Mouse (Mus musculus) E14TG2a.4 (cell line): Measurements from ENCODE around the gene Agr3.
A peak's percentile ranks its signal among the peaks of the same experiment; 100 is the strongest.

Experiments
- H3K27me3 ChIP-seq: 2 replicates; pipeline ENCODE4 v1.6.1; 2014; ENCODE audit warnings: low read length, control low read depth; ENCODE audit not compliant: insufficient read depth
- H3K36me3 ChIP-seq: 2 replicates; pipeline ENCODE4 v1.6.1; 2014; ENCODE audit warnings: low read length, control low read depth; ENCODE audit not compliant: insufficient read depth
- H3K4me1 ChIP-seq: replicated peaks from 2 replicates; pipeline ENCODE4 v1.6.1; 2014; ENCODE audit warnings: low read depth, low read length, control low read depth
- H3K4me3 ChIP-seq: replicated peaks from 2 replicates; pipeline ENCODE4 v1.5.1; 2014; ENCODE audit warnings: mild to moderate bottlenecking, low read length
- H3K9me3 ChIP-seq: 2 replicates; pipeline ENCODE4 v1.6.1; 2014; ENCODE audit warnings: low read length, control low read depth
- CTCF ChIP-seq: conservative IDR thresholded peaks from 2 replicates; pipeline ENCODE4 v1.5.1; 2014; ENCODE audit warnings: low read length
- NANOG ChIP-seq: IDR thresholded peaks from 2 replicates; pipeline ENCODE4 v1.6.1; 2014; ENCODE audit warnings: borderline replicate concordance, low read length, mixed read lengths
- POU5F1 ChIP-seq: IDR thresholded peaks from 2 replicates; pipeline ENCODE4 v1.6.1; 2014; ENCODE audit warnings: low read length, borderline replicate concordance

Gene Agr3

GRCm38 (mm10) chr12:35994098-35994497, 68.7 kb downstream of the Agr3 start:
- H3K4me1 ChIP-seq: 0 out of 2 replicates have a peak, but pooled peaks cover 2% of the 10 kb centered on the region
- peaks cover 5% of the 10 kb centered on the region; the same call in 1 of the 2 replicates for H3K9me3 ChIP-seq
- H3K27me3 ChIP-seq: no peaks in the 10 kb centered on the region
- TF ChIP-seq POU5F1 (no peak), NANOG (no peak), CTCF (no peak)
- no peak overlapping the region for H3K4me3 ChIP-seq
- H3K36me3 ChIP-seq: no peaks in the 10 kb centered on the region

GRCm38 (mm10) chr12:35995799-35996198, 70.4 kb downstream of the Agr3 start:
- peaks cover 5% of the 10 kb centered on the region; the same call in 1 of the 2 replicates for H3K9me3 ChIP-seq
- H3K36me3 ChIP-seq: no peaks in the 10 kb centered on the region
- H3K4me3 ChIP-seq: no peak overlapping the region

More at GRCm38 (mm10) chr12:35995799-35996198, 70.4 kb downstream of the Agr3 start:
- no peaks in the 10 kb centered on the region for H3K27me3 ChIP-seq
- H3K4me1 ChIP-seq: peaks cover 3% of the 10 kb centered on the region
- TF ChIP-seq CTCF (peak; percentile 51), POU5F1 (no peak)
